ENCODE assay signal across 19 mouse cellular contexts in the genomic region with DNA sequence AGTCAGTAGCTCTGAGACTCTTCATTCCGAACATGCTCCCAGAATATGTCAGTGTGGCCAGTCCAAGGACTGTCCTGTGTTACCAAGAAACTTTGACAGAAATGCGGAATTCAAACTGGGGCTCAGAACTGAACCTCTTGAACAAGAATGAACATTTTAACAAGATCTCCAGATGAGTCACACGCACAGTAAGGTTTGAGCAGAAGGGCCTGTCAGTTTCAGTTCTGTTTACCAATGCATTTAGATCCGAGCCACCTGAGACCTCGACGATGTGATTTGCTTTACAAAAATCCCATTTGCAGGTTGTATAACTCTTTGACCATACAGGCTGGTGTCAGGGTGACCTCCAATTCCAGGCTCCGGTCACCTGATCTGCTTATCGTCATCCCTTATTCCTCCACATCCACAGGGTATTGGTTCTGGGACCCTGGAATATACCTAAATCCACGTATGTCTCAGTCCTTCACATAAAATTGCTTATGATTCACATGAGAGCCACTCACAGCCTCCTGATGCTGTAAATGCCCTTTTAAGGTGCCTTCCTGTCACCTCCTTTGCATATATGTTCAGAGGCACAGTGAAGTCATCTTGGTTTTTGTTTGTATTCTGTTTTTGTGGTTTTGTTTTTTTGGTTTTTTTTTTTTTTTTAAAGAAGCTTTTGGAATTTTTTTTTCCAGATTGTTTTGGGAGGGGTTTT. TPM values are rescaled to one million over a fixed set of nuclear protein-coding genes. Genes with fewer than 3 reads are reported as not detected.
"Had no signal": no experiment of that assay in that cellular context is flagged by ENCODE, and none has a peak within 500 bp of the region (broad histone marks: within the 10 kb centered on the region; RNA-seq: fewer than 3 reads in every experiment).

No protein-coding gene starts in this region.

- DNase-seq: lung, adult 18-20 months; lung, embryonic 14.5 days; lung, postnatal 10 days; lung, postnatal 4 days; midbrain, embryonic 14.5 days; retina, postnatal 1 day; right cerebral cortex, adult 18-20 months; right cerebral cortex, postnatal 25 days; right cerebral cortex, postnatal 4 days; spleen, adult 18-20 months; thymus, adult 18-20 months; thymus, postnatal 14 days; thymus, postnatal 36 days had no signal

- H3K4me2 ChIP-seq: lung, embryonic 14.5 days; midbrain, embryonic 12.5 days; neural tube, embryonic 13.5 days; neural tube, embryonic 15.5 days had no signal

- H3K4me3 ChIP-seq: midbrain, embryonic 10.5 days; midbrain, embryonic 12.5 days; myocyte; neural tube, embryonic 13.5 days; neural tube, embryonic 15.5 days had no signal

- H3K27me3 ChIP-seq: neural tube, embryonic 15.5 days had no signal

- H3K4me1 ChIP-seq: midbrain, embryonic 12.5 days; neural tube, embryonic 13.5 days; neural tube, embryonic 15.5 days had no signal

- H3K36me3 ChIP-seq: midbrain, embryonic 10.5 days; midbrain, embryonic 12.5 days; neural tube, embryonic 13.5 days; neural tube, embryonic 15.5 days had no signal

- H3K9me3 ChIP-seq: midbrain, embryonic 10.5 days; midbrain, embryonic 12.5 days; neural tube, embryonic 13.5 days; neural tube, embryonic 15.5 days had no signal

- H3K9ac ChIP-seq: lung, embryonic 14.5 days; midbrain, embryonic 12.5 days; neural tube, embryonic 13.5 days; neural tube, embryonic 15.5 days had no signal

- H3K27ac ChIP-seq: midbrain, embryonic 10.5 days; midbrain, embryonic 12.5 days; neural tube, embryonic 13.5 days; neural tube, embryonic 15.5 days had no signal

RNA-seq across cellular contexts. Expression of gene Abcc3, which starts 37.1 kb away (rescaled TPM):
- total RNA-seq: megakaryocyte-erythroid progenitor cell, adult 5-6 weeks had no signal
- polyA plus RNA-seq: myocyte had no signal
